Mouse (Mus musculus): ENCODE data around the gene Tspo.

Gene Tspo

GRCm38 (mm10) chr15:83583419-83584156 is 20.2 kb downstream of the Tspo start:
- no peak for DNase-seq (ENCODE audit: low spot score in 2 of 2)

- DNase-seq (ENCODE audit: low spot score in 2 of 2), result no peak
Measured at GRCm38 (mm10) chr15:83584741-83585220, 21.4 kb downstream of the Tspo start.

- no peak for DNase-seq (ENCODE audit: low spot score in 2 of 2)
Measured at GRCm38 (mm10) chr15:83590841-83591240, 27.4 kb downstream of the Tspo start.

GRCm38 (mm10) chr15:83591758-83592157 is 28.4 kb downstream of the Tspo start:
- DNase-seq (ENCODE audit: low spot score in 2 of 2), result no peak

GRCm38 (mm10) chr15:83592260-83593188 is 29.1 kb downstream of the Tspo start:
- DNase-seq (ENCODE audit: low spot score in 2 of 2), result no peak

GRCm38 (mm10) chr15:83593189-83593585 is 29.8 kb downstream of the Tspo start:
- DNase-seq (ENCODE audit: low spot score in 2 of 2), result no peak

- no peak for DNase-seq (ENCODE audit: low spot score in 2 of 2)
Measured at GRCm38 (mm10) chr15:83593702-83594512, 30.5 kb downstream of the Tspo start.

GRCm38 (mm10) chr15:83594513-83595363 is 31.3 kb downstream of the Tspo start, which contains the start of gene Ttll12:
Gene Ttll12 (minus strand): TSS chr15:83595157.
- peak; percentile 97 to 98 for DNase-seq (ENCODE audit: low spot score in 2 of 2)

GRCm38 (mm10) chr15:83595364-83595711 is 31.9 kb downstream of the Tspo start:
- DNase-seq (ENCODE audit: low spot score in 2 of 2), result no peak

- no peak for DNase-seq (ENCODE audit: low spot score in 2 of 2)
Measured at GRCm38 (mm10) chr15:83596833-83597232, 33.4 kb downstream of the Tspo start.

- DNase-seq (ENCODE audit: low spot score in 2 of 2), result no peak
Measured at GRCm38 (mm10) chr15:83601185-83601584, 37.8 kb downstream of the Tspo start.

GRCm38 (mm10) chr15:83602372-83603045 is 39.1 kb downstream of the Tspo start:
- DNase-seq (ENCODE audit: low spot score in 2 of 2), result no peak

GRCm38 (mm10) chr15:83603046-83603396 is 39.6 kb downstream of the Tspo start:
- DNase-seq (ENCODE audit: low spot score in 2 of 2), result no peak

GRCm38 (mm10) chr15:83603426-83603825 is 40.0 kb downstream of the Tspo start:
- DNase-seq (ENCODE audit: low spot score in 2 of 2), result no peak

- DNase-seq (ENCODE audit: low spot score in 2 of 2), result no peak
Measured at GRCm38 (mm10) chr15:83606216-83606615, 42.8 kb downstream of the Tspo start.

- no peak for DNase-seq (ENCODE audit: low spot score in 2 of 2)
Measured at GRCm38 (mm10) chr15:83606700-83607099, 43.3 kb downstream of the Tspo start.

- DNase-seq (ENCODE audit: low spot score in 2 of 2), result peak; percentile 63 to 75
Measured at GRCm38 (mm10) chr15:83607115-83607802, 43.9 kb downstream of the Tspo start.

GRCm38 (mm10) chr15:83615245-83615644 is 51.9 kb downstream of the Tspo start:
- no peak for DNase-seq (ENCODE audit: low spot score in 2 of 2)
